Mouse (Mus musculus) lung, embryonic 16.5 days (tissue): ENCODE results near the gene Ghitm. TPM values are rescaled to one million over a fixed set of nuclear protein-coding genes. Genes with fewer than 3 reads are reported as not detected.
"Not testable (repeated sequence)": the region's sequence is repeated elsewhere in the genome, so short reads cannot be mapped to it uniquely, and the experiment has no call there.

Source experiments
- ATAC-seq: fragments of 200-750 bp; cut with Nextera tagmentation; 2 replicates; pipeline ENCODE4 v1.8.0; 2017; ENCODE audit warnings: low read depth, mild to moderate bottlenecking, moderate library complexity
- H3K27ac ChIP-seq: fragments of 300-500 bp; sonication (generic); 2 replicates; pipeline ENCODE4 v1.5.1; 2014; ENCODE audit warnings: mild to moderate bottlenecking, control low read depth, low read length
- H3K27me3 ChIP-seq: fragments of 300-500 bp; sonication (generic); 2 replicates; pipeline ENCODE4 v1.6.1; 2014; ENCODE audit warnings: low read depth, low read length, mixed read lengths; ENCODE audit not compliant: control insufficient read depth, insufficient read depth
- H3K36me3 ChIP-seq: fragments of 300-500 bp; sonication (generic); 2 replicates; pipeline ENCODE4 v1.6.1; 2014; ENCODE audit warnings: low read length; ENCODE audit not compliant: control insufficient read depth, insufficient read depth
- H3K4me1 ChIP-seq: fragments of 300-500 bp; sonication (generic); replicated peaks from 2 replicates; pipeline ENCODE4 v1.6.1; 2014; ENCODE audit warnings: low read length, mixed read lengths; ENCODE audit not compliant: control insufficient read depth, insufficient read depth
- H3K4me2 ChIP-seq: fragments of 300-500 bp; sonication (generic); 2 replicates; pipeline ENCODE4 v1.6.1; 2014; ENCODE audit warnings: low read depth, low read length, control low read depth
- H3K4me3 ChIP-seq: fragments of 300-500 bp; sonication (generic); 2 replicates; pipeline ENCODE4 v1.5.1; 2014; ENCODE audit warnings: mild to moderate bottlenecking, low read length, control low read depth
- H3K9ac ChIP-seq: fragments of 300-500 bp; sonication (generic); 2 replicates; pipeline ENCODE4 v1.6.1; 2014; ENCODE audit warnings: low read length, control low read depth
- H3K9me3 ChIP-seq: fragments of 300-500 bp; sonication (generic); 2 replicates; pipeline ENCODE4 v1.6.1; 2016; ENCODE audit warnings: low read length; ENCODE audit not compliant: control insufficient read depth
- WGBS: fragments of 180-500 bp; shearing (Covaris S2); extraction: QIAGEN DNeasy Blood & Tissue Kit; methylation state at CpG from one replicate; pipeline ENCODE4 v1.1.7; 2014; 5-methylcytosine and 5-hydroxymethylcytosine counted together
- polyA plus RNA-seq: library from polyadenylated mRNA; unstranded; fragments of >200 nt; fragmentation: Nextera tagmentation; extraction: Ambion mirVana; gene quantifications from 2 replicates; pipeline ENCODE4 v1.2.1, GENCODE M21; 2015

The Ghitm gene
- polyA plus RNA-seq, result 224 and 231 TPM in 2 replicates

DNA sequence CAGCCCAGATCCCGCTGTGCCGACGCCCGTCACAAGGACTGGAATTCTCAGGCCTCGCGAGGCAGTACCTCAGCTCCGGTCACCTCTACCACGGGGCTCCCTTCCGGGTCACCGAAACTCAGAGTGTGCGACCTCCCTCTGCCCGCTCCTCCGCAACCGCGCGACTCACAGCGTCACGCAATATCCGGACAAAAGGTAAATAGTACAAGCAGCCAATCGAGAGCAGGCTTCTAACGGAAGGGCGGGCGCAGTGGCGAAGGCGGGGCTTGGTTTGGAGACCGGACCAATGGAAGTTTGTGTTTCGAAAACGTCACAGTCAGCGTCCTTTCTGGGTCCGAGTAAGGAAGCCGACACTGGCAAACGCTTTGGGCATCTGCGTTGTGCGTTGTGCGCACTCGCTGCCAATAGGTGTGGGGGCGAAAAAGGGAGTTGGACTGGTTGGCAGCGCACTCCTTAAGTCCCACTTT is at the start of gene Ghitm:
TSS of gene Ghitm (minus strand) at position 146 of the 467 bp plus-strand sequence.
- Histone ChIP-seq H3K4me2 (peak within 1 kb of the TSS; percentile 74), H3K4me3 (peak within 1 kb of the TSS; percentile 94), H3K27me3 (no peaks in the 10 kb centered on the region), H3K36me3 (peaks cover 10% of the 10 kb centered on the region), H3K9me3 (no peaks in the 10 kb centered on the region), H3K27ac (peak within 1 kb of the TSS; percentile 81), H3K9ac (peak within 1 kb of the TSS; percentile 94), H3K4me1 (peaks cover 5% of the 10 kb centered on the region; the same call in 1 of the 2 replicates)
- WGBS, result under 1% methylated on average over 38 of the region's 38 CpGs
- ATAC-seq, result peak; percentile 99

DNA sequence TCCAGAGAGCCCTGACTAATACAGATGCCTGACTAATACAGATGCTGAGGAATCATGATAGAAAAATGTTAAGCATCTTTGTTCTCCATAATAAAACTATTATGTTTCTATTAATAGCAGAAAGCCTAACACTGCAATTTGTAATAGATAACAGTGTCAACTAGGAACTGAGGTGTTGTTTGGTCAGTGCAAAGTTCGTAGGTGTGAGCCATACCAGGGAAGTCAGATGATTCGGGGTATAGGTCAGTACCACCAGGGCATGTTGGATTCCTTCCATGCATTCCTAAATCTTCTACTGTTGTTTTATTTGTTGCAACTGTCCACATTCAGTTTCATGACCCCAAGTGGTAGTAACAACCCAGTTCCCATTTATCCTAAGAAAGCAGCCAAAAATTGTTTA is 49.8 kb upstream of the Ghitm start:
- WGBS, result 64% methylated on average over 2 of the region's 2 CpGs
- H3K4me1 ChIP-seq, result no peaks in the 10 kb centered on the region
- H3K9me3 ChIP-seq, result no peaks in the 10 kb centered on the region
- H3K4me2 ChIP-seq, result no peak overlapping the region
- no peak overlapping the region for H3K4me3 ChIP-seq
- H3K27ac ChIP-seq, result no peak overlapping the region
- H3K36me3 ChIP-seq, result no peaks in the 10 kb centered on the region
- no peak for ATAC-seq
- no peak overlapping the region for H3K9ac ChIP-seq
- no peaks in the 10 kb centered on the region for H3K27me3 ChIP-seq

DNA sequence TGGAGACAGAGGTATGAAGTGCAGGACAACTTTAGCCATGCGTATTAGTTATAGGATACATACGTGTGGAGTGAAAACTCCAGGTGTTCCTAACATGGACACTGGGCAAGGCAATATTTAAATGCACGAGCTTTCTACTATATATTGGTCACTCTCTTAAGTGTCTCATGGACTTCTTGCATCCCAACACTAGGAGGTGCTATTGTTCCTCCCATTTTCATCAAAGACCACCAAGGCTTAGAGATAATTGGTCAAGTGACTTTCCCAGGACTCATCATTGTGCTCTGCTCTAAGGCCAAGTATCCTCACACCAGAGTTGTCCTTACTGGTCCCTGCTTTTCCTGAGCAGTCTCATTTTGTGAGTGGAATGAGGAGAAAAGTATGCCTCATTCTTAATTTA is 39.4 kb upstream of the Ghitm start:
- WGBS, result 65% methylated on average over 3 of the region's 3 CpGs
- no peak for ATAC-seq
- H3K4me1 ChIP-seq, result no peaks in the 10 kb centered on the region
- no peak overlapping the region for H3K9ac ChIP-seq
- no peaks in the 10 kb centered on the region for H3K27me3 ChIP-seq
- no peaks in the 10 kb centered on the region for H3K36me3 ChIP-seq
- H3K4me2 ChIP-seq, result no peak overlapping the region
- no peak overlapping the region for H3K4me3 ChIP-seq
- no peaks in the 10 kb centered on the region for H3K9me3 ChIP-seq
- H3K27ac ChIP-seq, result no peak overlapping the region

DNA sequence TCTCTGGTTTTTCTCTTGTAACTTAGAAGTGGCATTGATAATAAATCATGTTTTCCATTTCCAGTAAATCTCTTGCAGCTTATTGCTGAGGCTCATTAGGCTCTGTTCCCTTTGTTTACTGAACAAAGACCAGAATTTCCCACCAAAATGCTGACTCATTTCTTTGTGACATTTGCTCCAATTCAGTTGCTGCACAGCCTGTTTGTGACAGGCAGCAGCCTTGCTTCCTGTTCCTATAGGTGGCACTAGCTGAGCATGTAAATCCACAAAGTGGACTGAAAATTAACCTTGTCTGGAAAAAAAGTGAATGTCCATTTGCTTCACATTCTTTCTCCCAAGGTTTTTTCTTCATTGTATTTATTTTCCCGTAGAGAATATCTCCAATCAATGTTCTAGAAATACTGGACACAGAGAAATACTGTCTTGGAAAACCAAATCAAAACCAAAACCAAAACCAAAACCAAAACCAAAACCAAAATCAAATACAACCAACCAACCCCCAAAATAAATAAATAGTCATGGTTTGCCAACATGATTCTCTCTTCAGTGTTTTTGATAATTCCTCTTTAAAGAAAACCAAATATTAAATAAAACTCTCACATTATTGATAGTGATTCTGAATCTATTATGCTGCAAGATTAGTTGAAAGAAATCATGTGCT is 30.3 kb upstream of the Ghitm start:
- Histone ChIP-seq H3K27ac (no peak overlapping the region), H3K9ac (no peak overlapping the region), H3K4me1 (no peaks in the 10 kb centered on the region), H3K36me3 (no peaks in the 10 kb centered on the region), H3K27me3 (no peaks in the 10 kb centered on the region), H3K4me2 (no peak overlapping the region), H3K9me3 (no peaks in the 10 kb centered on the region), H3K4me3 (no peak overlapping the region)
- ATAC-seq, result no peak
- 58% methylated on average over 1 of the region's 1 CpGs for WGBS

DNA sequence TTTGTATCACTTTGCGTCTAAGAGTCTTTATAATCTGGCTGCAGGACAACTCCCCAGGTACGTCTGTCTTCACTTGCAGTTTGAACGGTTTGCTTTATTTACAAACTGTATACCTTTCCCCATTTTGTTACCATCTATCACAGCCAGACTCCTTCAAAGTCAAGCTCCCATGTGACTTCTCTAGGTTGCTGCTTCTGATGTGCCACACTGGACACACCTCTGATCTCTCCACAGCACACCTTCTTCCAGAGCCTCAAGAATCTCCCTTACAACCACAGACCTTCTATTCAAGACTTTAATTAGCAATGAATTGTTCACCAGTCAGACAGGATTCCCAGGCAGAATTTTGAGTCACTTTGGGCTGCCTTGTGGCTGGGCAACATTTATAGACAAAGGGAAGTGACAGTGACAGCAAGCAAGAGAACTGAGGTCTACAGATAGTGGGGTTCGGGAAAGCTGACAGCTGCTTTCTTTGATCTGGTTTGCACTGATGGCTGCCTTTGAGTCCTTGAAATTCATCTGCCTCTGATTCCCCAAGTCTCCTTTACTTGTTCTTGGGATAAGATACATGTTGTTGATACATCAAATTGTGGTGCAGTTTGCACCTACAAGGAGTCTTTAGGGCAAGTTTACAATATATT is 29.4 kb upstream of the Ghitm start:
- Histone ChIP-seq H3K27ac (no peak overlapping the region), H3K4me3 (no peak overlapping the region), H3K4me2 (no peak overlapping the region), H3K36me3 (no peaks in the 10 kb centered on the region), H3K27me3 (no peaks in the 10 kb centered on the region), H3K4me1 (no peaks in the 10 kb centered on the region), H3K9ac (no peak overlapping the region), H3K9me3 (no peaks in the 10 kb centered on the region)
- no peak for ATAC-seq
- WGBS, result 58% methylated on average over 4 of the region's 4 CpGs

DNA sequence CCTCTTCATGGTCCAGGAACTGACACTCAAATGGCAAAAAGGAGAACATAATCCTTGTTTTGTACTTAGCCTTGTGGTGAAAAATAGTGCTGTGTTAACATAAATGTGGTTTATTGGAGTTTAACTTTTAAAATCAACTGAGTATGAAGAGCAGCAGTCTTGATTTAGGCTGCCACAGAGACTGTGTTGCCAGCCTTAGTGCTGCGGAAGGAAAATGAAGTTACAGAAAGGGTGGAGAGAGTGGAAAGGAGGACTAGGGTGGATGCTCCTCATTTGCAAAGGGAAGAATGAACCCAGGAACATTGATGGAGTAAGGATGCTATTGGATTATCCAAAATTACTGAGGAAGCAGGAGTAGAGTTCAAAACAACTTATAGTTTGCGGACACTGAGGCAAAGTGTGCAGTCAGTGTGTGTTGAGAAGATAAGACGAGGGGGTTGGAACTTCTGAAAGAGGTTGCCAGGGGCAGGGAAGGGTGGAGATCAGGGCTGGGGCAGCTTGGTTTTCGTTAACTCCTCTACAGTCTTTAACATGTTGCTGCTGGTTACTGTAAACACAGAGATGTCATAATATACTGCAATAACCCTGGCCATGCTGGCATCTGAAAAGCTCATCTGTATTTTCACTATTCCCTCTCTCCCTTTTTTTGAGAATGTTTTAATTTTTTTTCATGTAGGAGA is 28.3 kb upstream of the Ghitm start:
- Histone ChIP-seq H3K4me1 (no peaks in the 10 kb centered on the region), H3K9ac (no peak overlapping the region), H3K27me3 (no peaks in the 10 kb centered on the region), H3K36me3 (no peaks in the 10 kb centered on the region), H3K9me3 (no peaks in the 10 kb centered on the region), H3K4me2 (no peak overlapping the region), H3K4me3 (no peak overlapping the region), H3K27ac (no peak overlapping the region)
- WGBS, result 62% methylated on average over 4 of the region's 4 CpGs
- no peak for ATAC-seq

DNA sequence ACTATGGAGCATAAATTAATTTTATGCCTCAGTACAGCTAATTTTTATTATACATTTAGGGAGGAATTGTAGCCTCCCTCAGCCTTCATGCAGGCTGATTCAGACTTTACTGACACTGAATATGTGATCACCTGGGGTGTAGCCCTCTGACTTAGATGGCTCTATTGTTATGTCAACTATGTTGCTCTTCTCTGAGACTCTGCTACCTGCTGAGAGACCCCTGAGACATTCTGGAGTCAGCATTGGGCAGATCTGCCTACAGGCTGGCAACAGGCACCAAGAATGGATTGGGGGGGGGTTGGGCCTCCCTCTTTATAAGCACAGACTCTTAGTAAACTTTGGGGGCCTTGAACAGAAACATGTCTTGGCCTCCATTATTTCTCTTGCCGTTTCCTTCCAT is 19.3 kb upstream of the Ghitm start:
- Histone ChIP-seq H3K4me3 (no peak overlapping the region), H3K27ac (no peak overlapping the region), H3K36me3 (no peaks in the 10 kb centered on the region), H3K9ac (no peak overlapping the region), H3K4me2 (no peak overlapping the region), H3K4me1 (no peaks in the 10 kb centered on the region), H3K27me3 (no peaks in the 10 kb centered on the region), H3K9me3 (no peaks in the 10 kb centered on the region)
- 95% methylated on average over 1 of the region's 1 CpGs for WGBS
- ATAC-seq, result no peak

DNA sequence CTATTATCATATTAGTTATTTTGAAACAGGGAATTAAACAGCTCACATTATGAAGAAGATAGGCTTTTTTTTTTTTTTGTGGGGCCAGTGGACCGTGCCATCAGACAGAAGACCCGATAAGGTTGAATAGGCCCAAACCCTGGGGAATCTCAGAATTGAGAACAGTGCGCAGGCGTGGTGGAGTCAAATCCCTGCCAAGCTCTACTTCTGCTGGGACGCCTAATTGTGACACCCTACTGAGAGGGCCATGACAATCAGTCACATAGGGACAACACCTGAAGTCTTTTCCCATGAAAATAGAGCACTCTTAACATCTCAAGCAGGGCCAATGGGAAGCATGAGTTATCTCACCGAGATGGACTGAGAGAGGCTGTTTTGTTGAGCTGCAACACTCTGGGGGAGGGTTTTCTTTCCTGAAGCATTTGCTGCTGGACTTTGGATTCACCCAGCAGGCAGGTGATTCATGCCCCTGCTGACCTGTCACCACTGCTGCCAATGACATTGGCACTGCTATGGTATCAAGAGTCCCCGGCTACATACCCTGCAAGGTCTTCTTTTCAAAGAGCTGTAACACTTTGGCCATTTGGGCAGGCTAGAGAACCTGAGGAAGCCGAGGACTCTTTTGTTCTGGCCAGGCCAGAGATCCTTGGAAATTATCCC is 4.1 kb upstream of the Ghitm start:
- ATAC-seq, result no peak
- Histone ChIP-seq H3K4me1 (peaks cover 2% of the 10 kb centered on the region; the same call in 1 of the 2 replicates), H3K4me3 (no peak overlapping the region), H3K36me3 (no peaks in the 10 kb centered on the region), H3K27ac (no peak overlapping the region), H3K9me3 (no peaks in the 10 kb centered on the region), H3K27me3 (no peaks in the 10 kb centered on the region), H3K9ac (no peak overlapping the region), H3K4me2 (no peak overlapping the region)
- 79% methylated on average over 8 of the region's 8 CpGs for WGBS

DNA sequence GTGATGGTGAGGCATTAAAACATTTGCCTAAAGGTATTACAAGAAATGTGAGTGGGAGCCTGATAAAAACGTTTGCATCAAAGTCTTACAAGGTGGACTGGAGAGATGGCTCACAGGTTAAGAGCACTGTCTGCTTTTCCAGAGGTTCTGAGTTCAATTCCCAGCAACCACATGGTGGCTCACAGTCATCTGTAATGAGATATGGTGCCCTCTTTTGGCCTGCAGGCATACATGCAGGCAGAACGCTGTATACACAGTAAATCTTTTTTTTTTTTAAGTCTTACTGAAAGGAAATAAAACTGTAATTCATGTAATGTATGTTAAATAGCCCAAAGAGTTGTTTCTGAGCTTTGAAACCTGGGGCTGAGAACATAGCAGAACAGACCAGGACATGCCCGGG is 2.5 kb upstream of the Ghitm start:
- H3K27me3 ChIP-seq, H3K36me3 ChIP-seq, H3K4me3 ChIP-seq, H3K4me2 ChIP-seq, H3K9me3 ChIP-seq, H3K4me1 ChIP-seq, H3K9ac ChIP-seq, ATAC-seq, H3K27ac ChIP-seq: not testable (repeated sequence)
- 72% methylated on average over 2 of the region's 3 CpGs for WGBS
